Mouse (Mus musculus): ENCODE results near the gene Ednrb.
"Not testable (repeated sequence)": the region's sequence is repeated elsewhere in the genome, so short reads cannot be mapped to it uniquely, and the experiment has no call there.

Ednrb gene

GRCm38 (mm10) chr14:103823501-103823900 lies 20.7 kb downstream of the Ednrb start:
- DNase-seq (ENCODE audit: low spot score in 2 of 2), result no peak

GRCm38 (mm10) chr14:103822590-103822989 lies 21.6 kb downstream of the Ednrb start:
- no peak for DNase-seq (ENCODE audit: low spot score in 2 of 2)

GRCm38 (mm10) chr14:103816637-103817308 lies 27.4 kb downstream of the Ednrb start:
- DNase-seq (ENCODE audit: low spot score in 2 of 2), result peak; percentile 62 to 78

GRCm38 (mm10) chr14:103815542-103815941 lies 28.7 kb downstream of the Ednrb start:
- DNase-seq (ENCODE audit: low spot score in 2 of 2), result peak; percentile 83 to 84

GRCm38 (mm10) chr14:103814015-103814691 lies 30.0 kb downstream of the Ednrb start:
- DNase-seq (ENCODE audit: low spot score in 2 of 2), result no peak

- DNase-seq (ENCODE audit: low spot score in 2 of 2), result peak in 1 of 2 experiments; percentile 56
These were observed 31.0 kb downstream of the Ednrb start for GRCm38 (mm10) chr14:103813246-103813645.

- DNase-seq (ENCODE audit: low spot score in 2 of 2), result no peak
These were observed 32.9 kb downstream of the Ednrb start for GRCm38 (mm10) chr14:103811291-103811690.

GRCm38 (mm10) chr14:103803907-103804659 lies 40.1 kb downstream of the Ednrb start:
- DNase-seq (ENCODE audit: low spot score in 2 of 2), result no peak

GRCm38 (mm10) chr14:103797123-103797522 lies 47.1 kb downstream of the Ednrb start:
- DNase-seq (ENCODE audit: low spot score in 2 of 2), result no peak

- DNase-seq (ENCODE audit: low spot score in 2 of 2), result no peak
These were observed 48.6 kb downstream of the Ednrb start for GRCm38 (mm10) chr14:103795591-103795990.

GRCm38 (mm10) chr14:103793409-103793808 lies 50.8 kb downstream of the Ednrb start:
- no peak for DNase-seq (ENCODE audit: low spot score in 2 of 2)

GRCm38 (mm10) chr14:103792726-103793125 lies 51.5 kb downstream of the Ednrb start:
- no peak for DNase-seq (ENCODE audit: low spot score in 2 of 2)

GRCm38 (mm10) chr14:103787547-103787946 lies 56.7 kb downstream of the Ednrb start:
- no peak for DNase-seq (ENCODE audit: low spot score in 2 of 2)

- peak; percentile 14 to 51 for DNase-seq (ENCODE audit: low spot score in 2 of 2)
These were observed 58.9 kb downstream of the Ednrb start for GRCm38 (mm10) chr14:103785096-103785965.

GRCm38 (mm10) chr14:103780336-103780735 lies 63.9 kb downstream of the Ednrb start:
- DNase-seq (ENCODE audit: low spot score in 2 of 2), result not testable (repeated sequence)

GRCm38 (mm10) chr14:103779276-103779675 lies 64.9 kb downstream of the Ednrb start:
- DNase-seq (ENCODE audit: low spot score in 2 of 2), result no peak

GRCm38 (mm10) chr14:103778533-103779151 lies 65.6 kb downstream of the Ednrb start:
- peak in 1 of 2 experiments; percentile 7 for DNase-seq (ENCODE audit: low spot score in 2 of 2)

GRCm38 (mm10) chr14:103778009-103778431 lies 66.2 kb downstream of the Ednrb start:
- DNase-seq (ENCODE audit: low spot score in 2 of 2), result peak; percentile 14 to 29

GRCm38 (mm10) chr14:103777386-103777785 lies 66.8 kb downstream of the Ednrb start:
- no peak for DNase-seq (ENCODE audit: low spot score in 2 of 2)

- no peak for DNase-seq (ENCODE audit: low spot score in 2 of 2)
These were observed 74.6 kb downstream of the Ednrb start for GRCm38 (mm10) chr14:103769319-103770245.

Measured in heart, adult 9 months (tissue).